Mouse (Mus musculus) right cerebral cortex, postnatal 36 days (tissue): ENCODE data around the gene Btbd35f26.
"Not testable (repeated sequence)": the region's sequence is repeated elsewhere in the genome, so short reads cannot be mapped to it uniquely, and the experiment has no call there.

ENCODE experiments used
- DNase-seq, 2 experiments: peaks; one replicate each; pipeline ENCODE4 v3.0.0; 2022; ENCODE audit warnings: low spot score in 2 of 2, mixed read lengths in 1 of 2

Btbd35f26 gene

DNA sequence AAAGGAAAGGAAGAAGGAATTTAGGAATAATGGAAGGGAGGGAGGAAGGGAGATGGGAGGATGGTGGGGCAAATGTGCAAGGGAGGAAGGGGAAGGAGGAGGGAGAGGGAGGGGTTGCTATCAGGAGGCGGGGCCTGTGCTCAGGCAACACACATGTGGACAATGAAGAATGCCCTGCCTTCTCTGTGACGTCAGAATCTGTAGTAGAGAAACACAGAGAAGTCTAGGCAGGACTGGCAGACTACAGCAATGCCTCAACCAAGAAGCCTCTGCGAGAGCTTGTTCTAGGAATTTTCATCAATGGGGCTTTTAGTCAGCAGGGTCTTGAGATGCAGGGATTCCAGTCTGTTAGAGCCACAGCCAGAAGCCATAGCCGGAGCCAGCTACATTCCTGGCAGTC, at the start of gene Btbd35f26:
Gene Btbd35f26, plus strand, starts transcription at position 301 of the 400 bp plus-strand sequence.
- not testable (repeated sequence) for DNase-seq

DNA sequence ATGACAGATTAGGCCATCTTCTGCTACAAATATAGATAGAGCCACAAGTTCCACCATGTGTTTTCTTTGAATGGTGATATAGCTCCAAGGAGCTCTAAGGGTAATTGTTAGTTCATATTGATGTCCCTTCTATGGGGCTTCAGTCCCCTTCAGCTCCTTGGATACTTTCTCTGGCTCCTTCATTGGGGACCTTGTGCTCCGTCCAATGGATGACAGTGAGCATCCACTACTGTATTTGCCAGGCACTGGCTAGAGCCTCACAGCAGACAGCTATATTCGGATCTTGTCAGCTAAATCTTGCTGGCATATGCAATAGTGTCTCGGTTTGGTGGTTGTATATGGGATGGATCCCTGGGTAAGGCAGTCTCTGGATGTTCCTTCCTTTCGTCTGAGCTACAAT, 5.7 kb downstream of the Btbd35f26 start:
- peak in 1 of 2 experiments; percentile 0 for DNase-seq

DNA sequence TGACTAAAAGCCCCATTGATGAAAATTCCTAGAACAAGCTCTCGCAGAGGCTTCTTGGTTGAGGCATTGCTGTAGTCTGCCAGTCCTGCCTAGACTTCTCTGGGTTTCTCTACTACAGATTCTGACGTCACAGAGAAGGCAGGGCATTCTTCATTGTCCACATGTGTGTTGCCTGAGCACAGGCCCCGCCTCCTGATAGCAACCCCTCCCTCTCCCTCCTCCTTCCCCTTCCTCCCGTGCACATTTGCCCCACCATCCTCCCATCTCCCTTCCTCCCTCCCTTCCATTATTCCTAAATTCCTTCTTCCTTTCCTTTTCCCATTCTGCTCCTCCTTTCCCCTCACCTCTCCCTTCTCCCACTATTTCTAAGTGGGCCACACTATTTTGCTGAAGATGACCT, 47.6 kb downstream of the Btbd35f26 start, which contains the start of gene Btbd35f19:
Gene Btbd35f19, minus strand, starts transcription at position 101 of the 400 bp plus-strand sequence.
- DNase-seq = not testable (repeated sequence)
